Mouse (Mus musculus) liver, embryonic 11.5 days (tissue): Measurements from ENCODE around the gene Mroh2a. TPM values are rescaled to one million over a fixed set of nuclear protein-coding genes. Genes with fewer than 3 reads are reported as not detected.
A peak's percentile ranks its signal among the peaks of the same experiment; 100 is the strongest.

Experiments
- ATAC-seq: fragments of 200-750 bp; cut with Nextera tagmentation; replicated peaks from 2 replicates; pipeline ENCODE4 v1.8.0; 2017; ENCODE audit warnings: moderate number of reproducible peaks, mild to moderate bottlenecking, moderate TSS enrichment, moderate library complexity; ENCODE audit not compliant: low FRiP score
- DNase-seq: peaks from one replicate; pipeline ENCODE4 v3.0.0-alpha.2; 2017; ENCODE audit warnings: low spot score
- H3K27ac ChIP-seq: fragments of 300-500 bp; sonication (generic); 2 replicates; pipeline ENCODE4 v1.5.1; 2014; ENCODE audit warnings: mild to moderate bottlenecking, low read depth, low read length, control low read depth
- H3K27me3 ChIP-seq: fragments of 300-500 bp; sonication (generic); replicated peaks from 2 replicates; pipeline ENCODE4 v1.6.1; 2014; ENCODE audit warnings: low read length, mixed read lengths; ENCODE audit not compliant: control insufficient read depth, insufficient read depth
- H3K36me3 ChIP-seq: fragments of 300-500 bp; sonication (generic); 2 replicates; pipeline ENCODE4 v1.6.1; 2014; ENCODE audit warnings: mild to moderate bottlenecking, low read length, moderate library complexity, mixed read lengths; ENCODE audit not compliant: control insufficient read depth, insufficient read depth
- H3K4me1 ChIP-seq: fragments of 300-500 bp; sonication (generic); replicated peaks from 2 replicates; pipeline ENCODE4 v1.6.1; 2014; ENCODE audit warnings: low read length, mixed read lengths; ENCODE audit not compliant: control insufficient read depth, insufficient read depth
- H3K4me2 ChIP-seq: fragments of 300-500 bp; sonication (generic); 2 replicates; pipeline ENCODE4 v1.6.1; 2014; ENCODE audit warnings: mild to moderate bottlenecking, control low read depth, moderate library complexity
- H3K4me3 ChIP-seq: fragments of 300-500 bp; sonication (generic); 2 replicates; pipeline ENCODE4 v1.5.1; 2014; ENCODE audit warnings: low read depth, low read length, control low read depth
- H3K9ac ChIP-seq: fragments of 300-500 bp; sonication (generic); 2 replicates; pipeline ENCODE4 v1.6.1; 2014; ENCODE audit warnings: low read depth, low read length, control low read depth
- H3K9me3 ChIP-seq: fragments of 300-500 bp; sonication (generic); 2 replicates; pipeline ENCODE4 v1.6.1; 2016; ENCODE audit warnings: low read length, inconsistent platforms, mixed read lengths; ENCODE audit not compliant: control insufficient read depth
- WGBS: fragments of 180-500 bp; shearing (Covaris S2); extraction: QIAGEN DNeasy Blood & Tissue Kit; methylation state at CpG from one replicate; pipeline ENCODE4 v1.1.7; 2014; 5-methylcytosine and 5-hydroxymethylcytosine counted together
- polyA plus RNA-seq: library from polyadenylated mRNA; unstranded; fragments of >200 nt; fragmentation: Nextera tagmentation; extraction: Ambion mirVana; gene quantifications from 2 replicates; pipeline ENCODE4 v1.2.1, GENCODE M21; 2014

Gene Mroh2a
- polyA plus RNA-seq, 1 experiment from 2014 or later: 1.5 TPM

GRCm38 (mm10) chr1:88285652-88286051, 58.9 kb downstream of the Mroh2a start:
- no peaks in the 10 kb centered on the region for H3K4me1 ChIP-seq
- no peak overlapping the region for H3K9ac ChIP-seq
- H3K4me2 ChIP-seq: no peak overlapping the region
- H3K27me3 ChIP-seq: no peaks in the 10 kb centered on the region
- ATAC-seq (no peak), DNase-seq (no peak)
- no peaks in the 10 kb centered on the region for H3K36me3 ChIP-seq
- 64% methylated on average over 5 of the region's 5 CpGs for WGBS
- no peak overlapping the region for H3K27ac ChIP-seq
- H3K4me3 ChIP-seq: no peak overlapping the region
- peaks cover 68% of the 10 kb centered on the region for H3K9me3 ChIP-seq

DNA sequence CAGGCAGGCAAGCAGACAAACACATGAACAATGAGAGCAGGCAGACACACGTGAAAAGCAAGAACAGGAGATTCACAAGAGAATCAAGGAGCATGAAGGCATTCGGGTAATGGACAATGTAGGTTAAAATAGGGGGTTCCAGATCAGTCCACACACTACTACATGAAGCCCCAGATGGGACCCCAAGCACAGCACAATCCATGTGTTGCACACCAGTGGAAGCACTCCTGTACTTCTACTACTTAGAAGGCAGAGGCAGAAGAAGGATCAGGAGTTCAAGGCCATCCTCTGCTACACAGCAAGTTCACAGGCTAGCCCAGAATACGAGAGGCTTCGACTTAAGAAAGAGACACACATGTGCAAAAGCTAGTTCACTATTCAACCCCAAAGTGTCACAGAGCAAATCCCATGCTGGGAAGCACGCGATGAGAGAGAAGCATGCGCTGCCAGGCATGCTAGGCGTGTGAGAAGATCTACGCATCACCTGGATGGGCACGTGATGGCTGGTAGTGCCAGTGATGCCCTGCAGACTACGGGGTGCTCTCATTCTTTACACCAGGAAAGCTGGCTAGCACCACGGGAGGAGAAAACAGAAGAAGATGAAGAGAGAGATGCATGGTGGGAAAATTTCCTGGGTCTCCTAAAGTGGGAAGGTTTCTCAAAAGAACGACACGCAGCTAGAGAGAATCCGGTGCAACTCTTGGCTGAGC, 59.5 kb downstream of the Mroh2a start:
- H3K4me1 ChIP-seq: no peaks in the 10 kb centered on the region
- no peak overlapping the region for H3K27ac ChIP-seq
- no peak for DNase-seq
- H3K27me3 ChIP-seq: no peaks in the 10 kb centered on the region
- no peak overlapping the region for H3K9ac ChIP-seq
- H3K4me3 ChIP-seq: no peak overlapping the region
- H3K9me3 ChIP-seq: peaks cover 69% of the 10 kb centered on the region
- no peak for ATAC-seq
- no peaks in the 10 kb centered on the region for H3K36me3 ChIP-seq
- WGBS: 75% methylated on average over 15 of the region's 15 CpGs
- H3K4me2 ChIP-seq: no peak overlapping the region

DNA sequence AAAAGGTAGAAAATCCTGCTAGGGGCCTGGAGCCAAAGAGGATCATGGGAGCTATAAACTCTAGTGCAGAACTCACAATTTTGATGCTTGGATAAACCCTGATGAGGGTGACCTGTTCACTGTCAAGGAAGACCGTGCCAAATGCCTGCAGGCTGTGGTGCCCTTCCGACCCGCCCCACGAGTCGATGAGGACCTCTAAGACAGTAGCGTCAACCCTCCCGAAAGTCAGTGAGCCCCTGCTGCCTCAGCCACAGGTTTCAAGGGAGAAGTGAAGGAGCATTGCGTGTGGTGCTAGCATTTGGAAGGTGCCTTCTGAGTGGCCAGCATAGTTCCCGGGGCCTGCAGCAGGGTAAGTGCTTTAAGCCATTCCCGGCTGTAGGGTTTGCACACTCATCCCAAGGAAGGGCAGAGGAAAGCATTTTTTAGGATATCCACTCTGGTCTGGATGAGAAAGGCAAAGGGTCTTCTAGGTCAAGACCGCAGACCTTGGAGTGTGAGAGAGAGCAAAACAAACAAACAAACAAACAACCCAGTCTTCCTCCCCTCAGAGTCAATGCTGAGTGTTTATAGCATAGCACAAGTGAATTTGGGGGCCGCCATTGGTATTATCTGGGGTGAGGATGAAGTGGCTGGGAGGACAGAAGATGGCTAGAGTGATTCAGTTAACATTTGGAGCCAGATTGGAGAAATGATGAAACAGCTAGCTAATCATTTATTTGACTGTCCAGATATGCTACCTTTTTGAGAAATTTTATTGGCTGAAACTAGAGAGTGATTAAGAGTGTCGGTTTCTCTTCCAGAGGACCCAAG, 60.3 kb downstream of the Mroh2a start:
- H3K27me3 ChIP-seq: no peaks in the 10 kb centered on the region
- no peak overlapping the region for H3K4me2 ChIP-seq
- DNase-seq (no peak), ATAC-seq (no peak)
- peaks cover 74% of the 10 kb centered on the region for H3K9me3 ChIP-seq
- H3K36me3 ChIP-seq: no peaks in the 10 kb centered on the region
- no peaks in the 10 kb centered on the region for H3K4me1 ChIP-seq
- H3K9ac ChIP-seq: no peak overlapping the region
- no peak overlapping the region for H3K4me3 ChIP-seq
- WGBS: 69% methylated on average over 13 of the region's 13 CpGs
- H3K27ac ChIP-seq: no peak overlapping the region

DNA sequence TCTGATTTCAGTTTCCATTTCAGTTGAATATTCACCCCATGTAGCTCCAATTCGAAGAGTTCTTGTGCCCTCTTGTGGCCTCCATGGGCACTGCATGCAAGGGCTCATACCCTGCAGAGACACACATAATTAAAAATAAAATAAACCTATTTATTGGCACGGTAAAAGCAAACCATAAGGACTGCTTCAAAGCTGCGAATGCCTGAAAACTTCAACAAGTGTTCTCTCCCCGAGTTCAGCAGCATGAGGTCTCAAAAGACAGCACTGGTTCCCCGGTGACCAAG, 60.9 kb downstream of the Mroh2a start:
- DNase-seq: peak; percentile 78
- 26% methylated on average over 5 of the region's 5 CpGs for WGBS

GRCm38 (mm10) chr1:88288056-88288788, 61.4 kb downstream of the Mroh2a start:
- ATAC-seq (no peak; the same call in 1 of the 2 replicates), DNase-seq (no peak)
- H3K9me3 ChIP-seq: peaks cover 68% of the 10 kb centered on the region
- no peaks in the 10 kb centered on the region for H3K36me3 ChIP-seq
- H3K9ac ChIP-seq: no peak overlapping the region
- H3K27ac ChIP-seq: no peak overlapping the region
- H3K4me1 ChIP-seq: no peaks in the 10 kb centered on the region
- no peaks in the 10 kb centered on the region for H3K27me3 ChIP-seq
- no peak overlapping the region for H3K4me2 ChIP-seq
- no peak overlapping the region for H3K4me3 ChIP-seq
- 35% methylated on average over 3 of the region's 3 CpGs for WGBS

More for the DNA sequence above, 60.9 kb downstream of the Mroh2a start:
- no peaks in the 10 kb centered on the region for H3K27me3 ChIP-seq
- no peaks in the 10 kb centered on the region for H3K4me1 ChIP-seq
- no peak overlapping the region for H3K4me3 ChIP-seq
- no peak overlapping the region for H3K9ac ChIP-seq
- 0 out of 2 replicates have a peak, but pooled peaks have one; percentile 9 for ATAC-seq
- H3K4me2 ChIP-seq: no peak overlapping the region
- no peaks in the 10 kb centered on the region for H3K36me3 ChIP-seq
- no peak overlapping the region for H3K27ac ChIP-seq
- H3K9me3 ChIP-seq: peaks cover 74% of the 10 kb centered on the region

DNA sequence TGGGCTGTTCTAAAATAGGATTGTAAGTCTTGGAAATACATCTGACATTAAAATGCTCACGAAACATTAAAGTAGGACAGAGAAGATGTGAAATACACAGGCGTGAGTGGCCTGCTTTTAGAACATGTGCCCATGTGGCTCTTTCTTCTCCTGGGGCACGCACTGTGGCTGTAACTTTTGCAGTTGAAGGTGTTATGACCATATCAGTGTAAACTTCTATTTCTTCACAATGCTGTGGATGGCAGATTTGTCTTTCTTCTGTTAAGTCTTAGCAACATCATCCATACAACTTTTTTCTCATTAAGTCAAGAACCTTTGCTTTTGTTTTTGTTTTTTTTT, 62.0 kb downstream of the Mroh2a start:
- 67% methylated on average over 3 of the region's 3 CpGs for WGBS
- H3K9me3 ChIP-seq: peaks cover 64% of the 10 kb centered on the region
- H3K4me2 ChIP-seq: no peak overlapping the region
- no peaks in the 10 kb centered on the region for H3K36me3 ChIP-seq
- no peak overlapping the region for H3K27ac ChIP-seq
- ATAC-seq: no peak
- no peaks in the 10 kb centered on the region for H3K27me3 ChIP-seq
- no peaks in the 10 kb centered on the region for H3K4me1 ChIP-seq
- no peak overlapping the region for H3K9ac ChIP-seq
- no peak for DNase-seq
- H3K4me3 ChIP-seq: no peak overlapping the region

GRCm38 (mm10) chr1:88289152-88289551, 62.4 kb downstream of the Mroh2a start:
- Histone ChIP-seq H3K4me1 (no peaks in the 10 kb centered on the region), H3K4me2 (no peak overlapping the region), H3K9me3 (peaks cover 60% of the 10 kb centered on the region), H3K27me3 (no peaks in the 10 kb centered on the region), H3K4me3 (no peak overlapping the region), H3K9ac (no peak overlapping the region), H3K36me3 (no peaks in the 10 kb centered on the region), H3K27ac (no peak overlapping the region)
- no peak for ATAC-seq
- WGBS: 41% methylated on average over 2 of the region's 2 CpGs
- DNase-seq: no peak

GRCm38 (mm10) chr1:88289917-88290316, 63.1 kb downstream of the Mroh2a start:
- H3K36me3 ChIP-seq: no peaks in the 10 kb centered on the region
- H3K4me3 ChIP-seq: no peak overlapping the region
- H3K27me3 ChIP-seq: no peaks in the 10 kb centered on the region
- DNase-seq (peak; percentile 68), ATAC-seq (no peak)
- no peak overlapping the region for H3K9ac ChIP-seq
- H3K4me2 ChIP-seq: no peak overlapping the region
- H3K27ac ChIP-seq: no peak overlapping the region
- no peaks in the 10 kb centered on the region for H3K4me1 ChIP-seq
- WGBS: 34% methylated on average over 4 of the region's 4 CpGs
- H3K9me3 ChIP-seq: peaks cover 59% of the 10 kb centered on the region
